Mouse (Mus musculus) monocyte, adult 59 days (primary cell): ENCODE measurements around the gene Iah1. TPM values are rescaled to one million over a fixed set of nuclear protein-coding genes. Genes with fewer than 3 reads are reported as not detected.

Experiments used
- total RNA-seq, 2 experiments: library from RNA; stranded (reverse); gene quantifications; one replicate each; pipeline ENCODE4 v1.2.4; 2023

Gene Iah1
- 10 to 100 TPM; 31.5 to 36.2 TPM for total RNA-seq

DNA sequence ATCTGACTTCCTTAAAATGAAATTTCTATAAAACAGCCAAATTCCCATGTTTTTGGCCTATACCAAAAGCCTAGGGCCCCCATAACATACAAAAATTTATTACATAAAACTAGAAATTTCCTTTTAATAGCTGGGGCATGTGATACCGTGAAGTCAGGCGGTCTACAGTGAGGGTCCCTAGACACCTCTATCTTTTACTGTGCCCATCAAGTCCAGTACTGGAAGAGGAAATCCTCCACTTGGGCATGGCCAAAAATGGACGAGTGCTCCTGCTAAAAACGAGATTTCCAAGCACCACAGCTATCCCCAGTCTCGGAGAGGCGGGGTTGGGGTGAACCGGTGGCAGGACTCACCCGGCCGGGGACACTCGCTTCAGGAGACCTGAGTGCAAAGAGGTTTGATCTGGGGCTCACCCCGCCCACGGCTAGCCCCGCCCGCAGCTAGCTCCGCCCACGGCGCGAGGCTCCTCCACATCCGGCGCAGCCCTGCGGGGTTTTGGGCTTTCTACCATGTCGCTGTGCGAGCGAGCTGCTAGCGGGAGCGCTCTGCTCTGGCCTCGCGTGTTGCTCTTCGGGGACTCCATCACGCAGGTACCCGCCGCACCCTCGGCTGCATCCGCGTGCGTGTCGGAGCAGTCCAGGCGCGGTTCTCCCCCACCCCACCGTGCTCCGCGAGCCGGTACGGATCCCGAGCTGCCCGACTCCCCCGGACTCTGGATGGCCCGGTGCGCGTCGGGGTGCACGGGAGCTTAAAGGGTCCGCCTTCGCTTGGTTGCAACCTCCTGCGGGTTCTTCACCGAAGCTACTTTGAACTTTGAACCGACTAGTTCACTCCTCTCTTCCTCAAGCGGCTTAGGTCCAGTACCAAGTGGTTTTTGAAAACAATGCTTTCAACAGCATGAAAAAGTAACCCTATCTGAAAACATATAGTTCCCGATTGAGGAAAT lies at the start of gene Iah1:
Gene Iah1, plus strand, starts transcription at position 467 of the 946 bp plus-strand sequence.

DNA sequence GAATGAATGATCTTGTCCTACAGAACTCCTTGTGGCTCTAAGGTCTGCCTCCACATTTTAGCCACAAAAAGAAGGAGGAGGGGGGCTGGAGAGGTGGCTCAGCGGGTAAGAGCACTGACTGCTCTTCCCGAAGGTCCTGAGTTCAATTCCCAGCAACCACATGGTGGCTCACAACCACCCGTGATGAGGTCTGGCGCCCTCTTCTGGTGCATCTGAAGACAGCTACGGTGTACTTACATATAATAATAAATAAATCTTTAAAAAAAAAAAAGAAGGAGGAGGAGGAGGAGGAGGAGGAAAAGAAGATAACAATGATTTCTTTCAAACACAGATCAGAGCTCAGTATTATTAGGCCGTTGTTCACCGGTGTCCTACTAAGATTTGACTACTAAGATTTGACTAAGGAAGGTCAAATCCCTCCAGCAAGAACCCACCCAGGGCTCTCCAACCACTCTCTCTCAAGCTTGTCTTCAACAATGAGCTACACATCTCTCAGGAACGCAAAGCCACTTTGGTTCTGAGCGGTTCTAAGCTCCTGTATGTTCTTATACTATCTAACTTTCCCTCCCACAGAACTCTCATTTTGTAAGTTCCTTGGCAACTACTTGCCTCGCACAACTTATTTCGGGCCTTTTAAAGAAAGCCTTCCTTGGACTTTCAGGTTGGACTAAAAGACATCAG lies 31.3 kb upstream of the Iah1 start, which contains the start of gene Cpsf3:
Gene Cpsf3, plus strand, starts transcription at position 631 of the 681 bp plus-strand sequence.

DNA sequence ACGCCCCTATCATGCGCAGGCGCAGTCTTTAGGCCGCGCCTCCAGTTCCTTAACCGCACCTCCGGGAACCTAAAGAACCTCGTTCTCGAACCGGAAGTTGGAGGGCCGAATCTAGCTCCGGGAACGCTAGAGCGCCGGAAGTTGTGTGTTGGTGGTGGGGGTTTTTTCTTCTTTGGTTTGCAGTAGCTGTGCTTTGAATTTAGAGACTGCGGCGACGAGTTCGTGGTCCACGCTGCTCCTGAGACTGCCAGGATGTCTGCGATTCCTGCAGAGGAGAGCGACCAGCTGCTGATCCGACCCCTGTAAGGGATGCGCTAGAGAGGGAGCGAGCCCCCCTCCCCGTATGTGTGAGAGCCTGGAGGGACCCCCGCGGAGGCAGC lies 30.0 kb upstream of the Iah1 start, which contains the start of gene Itgb1bp1:
Gene Itgb1bp1, minus strand, starts transcription at position 42 of the 380 bp plus-strand sequence.

DNA sequence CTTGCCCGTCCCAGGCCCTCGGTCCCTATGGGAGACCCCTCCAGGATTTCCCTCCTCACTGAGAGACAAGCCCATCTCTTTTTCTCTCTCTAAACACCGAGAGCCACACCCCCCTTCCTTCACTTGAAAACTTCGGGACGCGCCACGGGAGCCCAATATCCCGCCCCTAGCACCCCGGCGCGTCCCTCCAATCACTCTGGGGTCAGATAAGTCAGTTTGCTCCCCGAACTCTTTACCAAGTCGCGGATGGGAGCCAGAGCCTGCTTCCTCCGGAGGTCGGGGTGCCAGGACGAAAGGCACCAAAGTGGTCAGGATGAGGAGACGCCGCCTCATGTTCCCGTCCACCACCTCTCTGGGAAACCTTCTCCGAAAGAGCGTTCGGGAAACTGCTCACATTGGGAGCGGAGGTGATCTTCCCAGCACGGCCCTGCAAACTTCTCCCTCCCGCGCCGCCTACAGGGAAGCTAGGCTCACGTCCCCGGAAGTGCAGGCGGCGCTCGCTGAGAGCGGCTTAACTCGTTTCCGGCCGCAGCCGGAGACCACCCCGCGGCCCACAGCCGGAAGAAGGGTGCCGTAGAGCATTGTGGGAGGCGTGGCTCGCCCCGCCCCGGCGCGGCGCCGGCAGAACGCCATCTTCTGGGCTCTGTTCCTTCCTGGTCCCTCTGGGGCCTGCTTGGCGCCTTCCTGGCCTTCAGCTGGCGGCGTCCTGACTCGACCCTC lies 57.1 kb downstream of the Iah1 start, which contains the start of gene Adam17:
Gene Adam17, minus strand, starts transcription at position 533 of the 720 bp plus-strand sequence.

Other genes with a start within 250 kb of the Iah1 start
- gene Cpsf3, start 31.0 kb upstream of the Iah1 start, total RNA-seq, result 10 to 100 TPM; 66.9 to 71.0 TPM
- 10 to 100 TPM; 44.8 to 46.5 TPM for gene Itgb1bp1, start 30.1 kb upstream of the Iah1 start, total RNA-seq
- 100 to 1,000 TPM; 139 to 157 TPM for gene Adam17, start 57.2 kb downstream of the Iah1 start, total RNA-seq
- gene Ywhaq, start 101.2 kb downstream of the Iah1 start, total RNA-seq, result 100 to 1,000 TPM in 1 of 2 experiments, 10 to 100 TPM in 1; 97.1 to 103 TPM